Mouse (Mus musculus) gastrocnemius, adult 18-20 months (tissue): ENCODE results near the gene Fkbp9. TPM values are rescaled to one million over a fixed set of nuclear protein-coding genes. Genes with fewer than 3 reads are reported as not detected.

ENCODE experiments used
- DNase-seq: peaks from one replicate; pipeline ENCODE4 v3.0.0; 2021; ENCODE audit warnings: low spot score
- total RNA-seq, 2 experiments: library from RNA; stranded (reverse); gene quantifications; 2 replicates each; pipeline ENCODE4 v1.2.3; 2021

Fkbp9 gene
- total RNA-seq, 2 experiments from 2014 or later, result 53.9 to 54.6 TPM

GRCm38 (mm10) chr6:56904330-56904729, 72.5 kb downstream of the Fkbp9 start:
- no peak for DNase-seq

- DNase-seq, result no peak
Measured at GRCm38 (mm10) chr6:56904982-56905381, 73.1 kb downstream of the Fkbp9 start.

- no peak for DNase-seq
Measured at GRCm38 (mm10) chr6:56905486-56905885, 73.6 kb downstream of the Fkbp9 start.

- DNase-seq, result no peak
Measured at GRCm38 (mm10) chr6:56906121-56906846, 74.4 kb downstream of the Fkbp9 start.

- no peak for DNase-seq
Measured at GRCm38 (mm10) chr6:56907973-56908372, 76.1 kb downstream of the Fkbp9 start.

- DNase-seq, result no peak
Measured at GRCm38 (mm10) chr6:56908397-56908796, 76.5 kb downstream of the Fkbp9 start.

GRCm38 (mm10) chr6:56908912-56909311, 77.1 kb downstream of the Fkbp9 start:
- DNase-seq, result peak; percentile 68

- no peak for DNase-seq
Measured at GRCm38 (mm10) chr6:56910910-56911309, 79.1 kb downstream of the Fkbp9 start.

- DNase-seq, result no peak
Measured at GRCm38 (mm10) chr6:56913092-56913858, 81.4 kb downstream of the Fkbp9 start.

- DNase-seq, result no peak
Measured at GRCm38 (mm10) chr6:56916279-56916678, 84.4 kb downstream of the Fkbp9 start.

- DNase-seq, result no peak
Measured at GRCm38 (mm10) chr6:56917578-56918368, 85.9 kb downstream of the Fkbp9 start.

GRCm38 (mm10) chr6:56919330-56920044, 87.6 kb downstream of the Fkbp9 start:
- DNase-seq, result no peak

GRCm38 (mm10) chr6:56920222-56921092, 88.6 kb downstream of the Fkbp9 start:
- no peak for DNase-seq

GRCm38 (mm10) chr6:56923331-56923725, 91.5 kb downstream of the Fkbp9 start:
- peak; percentile 23 for DNase-seq

- DNase-seq, result peak; percentile 91
Measured at GRCm38 (mm10) chr6:56923726-56924707, 92.2 kb downstream of the Fkbp9 start, which contains the start of the genes Nt5c3 and Vmn1r4. Nt5c3 (minus strand) TSS chr6:56923932. Vmn1r4 (plus strand) TSS chr6:56924015.
